Mouse (Mus musculus) liver, embryonic 13.5 days (tissue): ENCODE data around the gene Eloa. TPM values are rescaled to one million over a fixed set of nuclear protein-coding genes. Genes with fewer than 3 reads are reported as not detected.
A peak's percentile ranks its signal among the peaks of the same experiment; 100 is the strongest.

Source experiments
- ATAC-seq: fragments of 200-750 bp; cut with Nextera tagmentation; 2 replicates; pipeline ENCODE4 v1.8.0; 2017; ENCODE audit warnings: low read depth, mild to moderate bottlenecking, moderate number of reproducible peaks, moderate library complexity
- DNase-seq: peaks from one replicate; pipeline ENCODE4 v3.0.0; 2022
- H3K27ac ChIP-seq: fragments of 300-500 bp; sonication (generic); 2 replicates; pipeline ENCODE4 v1.5.1; 2015; ENCODE audit warnings: moderate library complexity, mild to moderate bottlenecking, inconsistent platforms
- H3K27me3 ChIP-seq: fragments of 300-500 bp; sonication (generic); 2 replicates; pipeline ENCODE4 v1.6.1; 2015; ENCODE audit warnings: mild to moderate bottlenecking, inconsistent platforms
- H3K36me3 ChIP-seq: fragments of 300-500 bp; sonication (generic); 2 replicates; pipeline ENCODE4 v1.6.1; 2015; ENCODE audit warnings: mild to moderate bottlenecking, inconsistent platforms
- H3K4me1 ChIP-seq: fragments of 300-500 bp; sonication (generic); replicated peaks from 2 replicates; pipeline ENCODE4 v1.6.1; 2015; ENCODE audit warnings: inconsistent platforms
- H3K4me2 ChIP-seq: fragments of 300-500 bp; sonication (generic); 2 replicates; pipeline ENCODE4 v1.6.1; 2015; ENCODE audit warnings: inconsistent platforms, mild to moderate bottlenecking, moderate library complexity
- H3K4me3 ChIP-seq: fragments of 300-500 bp; sonication (generic); replicated peaks from 2 replicates; pipeline ENCODE4 v1.5.1; 2015; ENCODE audit warnings: mild to moderate bottlenecking, inconsistent platforms
- H3K9ac ChIP-seq: fragments of 300-500 bp; sonication (generic); 2 replicates; pipeline ENCODE4 v1.6.1; 2015; ENCODE audit warnings: mild to moderate bottlenecking, inconsistent platforms
- H3K9me3 ChIP-seq: fragments of 300-500 bp; sonication (generic); replicated peaks from 2 replicates; pipeline ENCODE4 v1.6.1; 2016; ENCODE audit warnings: inconsistent platforms
- WGBS: fragments of 180-500 bp; shearing (Covaris S2); methylation state at CpG from one replicate; pipeline ENCODE4 v1.1.7; 2015; ENCODE audit not compliant: insufficient replicate concordance; 5-methylcytosine and 5-hydroxymethylcytosine counted together
- polyA plus RNA-seq: library from polyadenylated mRNA; unstranded; fragments of >200 nt; fragmentation: Nextera tagmentation; extraction: Ambion mirVana; gene quantifications from 2 replicates; pipeline ENCODE4 v1.2.1, GENCODE M21; 2015

The Eloa gene
- polyA plus RNA-seq, 1 experiment from 2014 or later: 27.7 TPM

- Histone ChIP-seq H3K9ac (peak overlapping the region; percentile 97), H3K4me1 (peaks cover 52% of the 10 kb centered on the region), H3K27ac (peak overlapping the region; percentile 84), H3K9me3 (no peaks in the 10 kb centered on the region), H3K36me3 (peaks cover 47% of the 10 kb centered on the region), H3K4me2 (peak overlapping the region; percentile 79), H3K27me3 (peaks cover 9% of the 10 kb centered on the region; the same call in 1 of the 2 replicates), H3K4me3 (peak overlapping the region; percentile 93)
- ATAC-seq: peak; percentile 63
- WGBS: 2% methylated on average over 50 of the region's 50 CpGs
- DNase-seq: no peak
These were observed 31.1 kb upstream of the Eloa start for GRCm38 (mm10) chr4:136052534-136053246.

DNA sequence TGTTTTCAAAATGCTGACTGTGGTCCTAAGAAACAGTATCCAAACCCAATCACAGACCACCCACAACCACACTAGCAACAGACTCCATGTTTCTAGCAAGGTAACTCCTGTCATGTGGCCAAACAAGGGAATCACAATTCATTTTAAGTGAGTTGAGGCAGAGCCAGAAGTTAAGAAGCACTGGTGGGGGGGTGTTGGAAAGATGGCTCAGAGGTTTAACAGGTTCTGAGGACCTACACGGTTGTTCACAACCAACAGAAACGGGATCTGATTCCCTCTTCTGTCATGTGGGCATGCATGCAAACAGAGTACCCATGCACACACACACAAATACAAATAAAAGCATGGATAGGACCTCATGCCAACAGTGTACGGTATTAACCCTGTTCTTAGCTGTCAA lies 30.5 kb upstream of the Eloa start:
- no peak for DNase-seq
- WGBS: 2% methylated on average over 3 of the region's 3 CpGs
- Histone ChIP-seq H3K4me1 (peaks cover 58% of the 10 kb centered on the region), H3K4me3 (peak overlapping the region; percentile 93), H3K9ac (peak overlapping the region; percentile 97), H3K27me3 (peaks cover 9% of the 10 kb centered on the region; the same call in 1 of the 2 replicates), H3K36me3 (peaks cover 52% of the 10 kb centered on the region), H3K4me2 (peak overlapping the region; percentile 79), H3K27ac (peak overlapping the region; percentile 84), H3K9me3 (no peaks in the 10 kb centered on the region)
- no peak for ATAC-seq

DNA sequence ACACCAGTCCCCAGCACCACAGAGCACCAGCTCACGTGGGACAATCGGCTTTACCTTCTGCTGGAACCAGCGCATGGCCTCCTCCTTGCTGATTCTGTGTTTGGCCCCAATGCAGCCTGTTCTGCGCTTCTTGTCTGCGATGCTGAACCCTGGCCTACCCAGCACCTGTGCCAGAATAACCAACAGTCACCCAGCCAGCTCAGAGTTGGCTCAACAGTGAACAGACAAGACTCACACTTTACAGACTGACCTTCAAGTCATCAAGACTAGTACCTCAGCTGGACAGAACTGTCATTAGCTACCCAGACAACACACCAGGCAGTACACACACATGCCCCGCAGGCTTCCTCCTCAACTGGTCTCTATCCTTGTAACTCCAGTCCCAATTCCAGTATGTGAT lies 28.7 kb upstream of the Eloa start:
- Histone ChIP-seq H3K27me3 (no peaks in the 10 kb centered on the region), H3K36me3 (peaks cover 70% of the 10 kb centered on the region), H3K9me3 (no peaks in the 10 kb centered on the region), H3K4me3 (peak overlapping the region; percentile 93), H3K9ac (peak overlapping the region; percentile 97), H3K4me1 (peaks cover 59% of the 10 kb centered on the region), H3K27ac (peak overlapping the region; percentile 84; the same call in 1 of the 2 replicates), H3K4me2 (peak overlapping the region; percentile 79)
- WGBS: 90% methylated on average over 6 of the region's 6 CpGs
- DNase-seq: no peak
- no peak for ATAC-seq

GRCm38 (mm10) chr4:136048291-136049032 lies 26.9 kb upstream of the Eloa start:
- Histone ChIP-seq H3K9ac (no peak overlapping the region), H3K4me2 (no peak overlapping the region), H3K27me3 (no peaks in the 10 kb centered on the region), H3K27ac (0 out of 2 replicates have a peak overlapping the region, but pooled peaks have one; percentile 29), H3K36me3 (peaks cover 80% of the 10 kb centered on the region), H3K9me3 (no peaks in the 10 kb centered on the region), H3K4me1 (peaks cover 55% of the 10 kb centered on the region), H3K4me3 (no peak overlapping the region)
- WGBS: 58% methylated on average over 4 of the region's 4 CpGs
- no peak for DNase-seq
- peak; percentile 14 for ATAC-seq

GRCm38 (mm10) chr4:136047626-136048025 lies 26.1 kb upstream of the Eloa start:
- Histone ChIP-seq H3K27me3 (no peaks in the 10 kb centered on the region), H3K36me3 (peaks cover 80% of the 10 kb centered on the region), H3K9ac (no peak overlapping the region), H3K4me1 (peaks cover 54% of the 10 kb centered on the region), H3K4me3 (no peak overlapping the region), H3K4me2 (no peak overlapping the region), H3K27ac (peak overlapping the region; percentile 23; the same call in 1 of the 2 replicates), H3K9me3 (no peaks in the 10 kb centered on the region)
- no peak for DNase-seq
- no peak for ATAC-seq
- 59% methylated on average over 4 of the region's 4 CpGs for WGBS

- no peaks in the 10 kb centered on the region for H3K9me3 ChIP-seq
- H3K27me3 ChIP-seq: no peaks in the 10 kb centered on the region
- H3K36me3 ChIP-seq: peaks cover 76% of the 10 kb centered on the region
- WGBS: 75% methylated on average over 6 of the region's 6 CpGs
- H3K4me3 ChIP-seq: no peak overlapping the region
- ATAC-seq (no peak), DNase-seq (no peak)
- H3K4me2 ChIP-seq: no peak overlapping the region
- no peak overlapping the region for H3K9ac ChIP-seq
- H3K4me1 ChIP-seq: peaks cover 49% of the 10 kb centered on the region
- H3K27ac ChIP-seq: no peak overlapping the region
These were observed 25.3 kb upstream of the Eloa start for GRCm38 (mm10) chr4:136046888-136047287.

- DNase-seq: no peak
- WGBS: 78% methylated on average over 5 of the region's 5 CpGs
- Histone ChIP-seq H3K4me2 (no peak overlapping the region), H3K9me3 (no peaks in the 10 kb centered on the region), H3K9ac (peak overlapping the region; percentile 22; the same call in 1 of the 2 replicates), H3K36me3 (peaks cover 58% of the 10 kb centered on the region), H3K27me3 (no peaks in the 10 kb centered on the region), H3K27ac (no peak overlapping the region; the same call in 1 of the 2 replicates), H3K4me3 (no peak overlapping the region), H3K4me1 (peaks cover 31% of the 10 kb centered on the region)
- no peak for ATAC-seq
These were observed 23.5 kb upstream of the Eloa start for GRCm38 (mm10) chr4:136045091-136045490.

DNA sequence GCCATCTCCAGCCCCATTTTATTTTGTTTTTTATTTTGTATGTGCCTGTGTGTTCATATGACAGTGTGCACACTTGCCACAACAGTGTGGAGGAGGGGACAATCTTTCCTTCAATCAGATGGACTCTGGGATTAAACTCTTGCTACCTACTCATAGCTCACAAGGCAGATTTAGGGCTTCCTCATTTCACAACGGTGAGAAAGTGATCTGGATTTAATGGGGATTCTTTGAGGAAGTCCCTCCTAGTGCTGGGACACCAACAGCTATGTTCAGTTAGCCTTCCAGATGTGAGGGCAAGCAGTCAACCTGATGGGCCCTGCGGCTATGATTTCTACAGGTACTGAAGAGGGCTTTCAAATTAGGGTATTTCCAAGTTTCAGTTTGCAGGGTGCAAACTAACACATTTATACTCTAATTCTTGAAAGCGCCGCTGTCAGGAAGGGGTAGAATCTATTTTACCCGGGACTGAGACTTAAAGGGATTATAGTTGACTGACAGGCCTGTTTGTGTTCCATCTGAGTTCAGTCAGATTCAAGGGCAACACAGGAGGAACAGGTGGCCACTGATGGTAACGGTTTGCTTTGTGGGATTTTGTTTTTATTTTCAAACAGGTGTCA lies 22.3 kb upstream of the Eloa start:
- Histone ChIP-seq H3K27me3 (no peaks in the 10 kb centered on the region), H3K9ac (no peak overlapping the region), H3K4me3 (no peak overlapping the region), H3K36me3 (peaks cover 46% of the 10 kb centered on the region), H3K4me2 (no peak overlapping the region), H3K27ac (no peak overlapping the region), H3K9me3 (no peaks in the 10 kb centered on the region), H3K4me1 (peaks cover 20% of the 10 kb centered on the region)
- no peak for ATAC-seq
- DNase-seq: no peak
- WGBS: 77% methylated on average over 6 of the region's 6 CpGs

DNA sequence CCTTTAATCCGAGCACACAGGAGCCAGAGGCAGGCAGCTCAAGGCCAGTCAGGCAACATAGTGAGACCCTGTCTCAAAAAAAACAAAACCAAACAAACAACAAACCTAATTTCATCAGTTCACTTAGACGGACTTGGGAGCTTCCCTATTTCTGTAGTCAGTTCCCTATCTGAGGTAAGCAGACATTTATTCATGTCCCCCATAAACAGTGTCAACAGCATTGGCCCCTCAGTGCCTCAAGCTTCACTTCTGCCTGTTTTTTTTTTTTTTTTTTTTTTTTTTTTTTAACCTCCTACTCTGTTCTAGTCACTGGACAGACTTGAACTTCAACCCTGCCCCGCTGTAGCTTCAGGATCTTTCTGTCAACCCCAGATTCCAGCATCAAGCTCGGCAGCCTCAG lies 13.5 kb upstream of the Eloa start:
- no peak overlapping the region for H3K4me2 ChIP-seq
- no peak overlapping the region for H3K9ac ChIP-seq
- DNase-seq: no peak
- H3K27me3 ChIP-seq: no peaks in the 10 kb centered on the region
- no peak overlapping the region for H3K4me3 ChIP-seq
- no peaks in the 10 kb centered on the region for H3K9me3 ChIP-seq
- peaks cover 36% of the 10 kb centered on the region for H3K4me1 ChIP-seq
- no peaks in the 10 kb centered on the region for H3K36me3 ChIP-seq
- ATAC-seq: no peak
- H3K27ac ChIP-seq: peak overlapping the region; percentile 68
- 37% methylated on average over 4 of the region's 4 CpGs for WGBS

DNA sequence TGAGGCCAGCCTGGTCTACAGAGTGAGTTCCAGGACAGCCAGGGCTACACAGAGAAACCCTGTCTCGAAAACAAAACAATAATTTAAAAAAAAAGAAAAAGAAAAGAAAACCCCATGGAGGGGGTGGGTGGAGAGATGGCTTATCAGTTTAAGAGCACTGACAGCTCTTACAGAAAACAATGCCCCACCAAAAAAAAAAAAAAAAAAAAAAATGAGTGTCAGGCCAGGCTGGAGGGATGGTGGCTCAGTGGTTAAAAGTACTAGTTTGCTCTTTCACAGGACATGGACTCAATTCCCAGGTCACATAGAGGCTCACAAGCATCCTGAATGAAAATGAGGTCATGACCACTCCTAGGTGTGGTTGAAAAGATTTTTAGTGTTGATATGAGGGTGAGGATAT lies 11.7 kb upstream of the Eloa start:
- Histone ChIP-seq H3K4me2 (no peak overlapping the region), H3K36me3 (no peaks in the 10 kb centered on the region), H3K27ac (no peak overlapping the region), H3K9me3 (no peaks in the 10 kb centered on the region), H3K9ac (no peak overlapping the region), H3K4me1 (peaks cover 54% of the 10 kb centered on the region), H3K27me3 (no peaks in the 10 kb centered on the region), H3K4me3 (no peak overlapping the region)
- 47% methylated on average over 1 of the region's 1 CpGs for WGBS
- DNase-seq: no peak
- ATAC-seq: no peak
